Mouse (Mus musculus): ENCODE results near the gene 5730596B20Rik.

5730596B20Rik gene

GRCm38 (mm10) chr6:52177061-52177735 lies at the start of gene 5730596B20Rik:
5730596B20Rik (plus strand) TSS chr6:52177498.
- in situ Hi-C loops (cut with MboI, MseI), result loop anchor here in 1 of 2 experiments (10.0 kb wide), 1 partner anchor 1128 kb away; no protein-coding TSS in a partner anchor

- in situ Hi-C loops (cut with MboI, MseI), result no loop called here
These were observed 39.3 kb upstream of the 5730596B20Rik start for GRCm38 (mm10) chr6:52137841-52138535.

DNA sequence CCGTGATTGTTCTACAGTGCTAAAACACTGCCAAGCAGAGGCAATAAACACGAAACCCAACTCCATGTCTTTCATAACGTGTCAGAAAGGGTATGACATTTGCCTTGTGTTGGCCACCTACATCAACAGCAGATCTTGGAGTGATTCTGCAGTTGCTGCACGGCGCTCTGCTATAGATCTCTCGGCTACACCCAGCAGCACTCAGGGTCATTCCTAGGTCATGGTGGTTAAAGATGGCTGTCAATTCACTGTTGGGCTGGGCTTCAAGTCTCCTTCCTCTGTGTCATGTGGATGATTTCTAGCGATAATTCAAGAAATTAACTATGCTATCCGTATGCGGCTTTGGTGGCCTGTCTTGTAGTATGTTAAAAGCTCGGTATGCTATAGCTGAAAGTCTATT lies 38.7 kb upstream of the 5730596B20Rik start:
- in situ Hi-C loops (cut with MboI, MseI), result no loop called here

- in situ Hi-C loops (cut with MboI, MseI), result no loop called here
These were observed 38.2 kb upstream of the 5730596B20Rik start for GRCm38 (mm10) chr6:52139115-52139514.

DNA sequence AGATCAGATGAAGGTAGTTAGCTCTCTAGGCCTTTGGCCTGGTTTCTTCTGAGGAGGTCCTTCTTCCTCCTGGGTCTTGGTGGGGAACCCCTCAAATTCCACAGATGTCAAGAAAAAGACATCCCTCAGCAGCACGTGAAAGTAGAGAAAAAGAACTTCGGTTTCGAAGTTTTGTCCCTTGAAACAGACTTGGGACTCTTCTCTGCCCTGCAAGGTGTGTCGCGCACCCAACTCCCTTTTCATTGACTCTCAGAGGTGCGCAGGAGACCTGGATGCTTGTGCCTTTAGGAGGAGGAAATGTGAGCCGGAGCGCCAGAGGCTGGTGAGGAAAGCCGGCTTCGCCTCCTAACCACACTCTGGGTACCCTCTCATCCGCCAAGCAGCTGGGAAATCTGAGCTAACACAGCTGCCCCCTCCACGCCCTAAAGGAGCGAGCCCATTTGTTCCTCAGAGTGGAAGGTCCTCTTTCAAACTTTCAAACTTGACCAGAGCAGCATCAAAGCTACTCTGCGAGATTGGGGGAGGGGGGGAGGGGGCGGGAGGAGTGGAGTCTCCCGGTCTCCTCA lies 26.8 kb upstream of the 5730596B20Rik start:
- in situ Hi-C loops (cut with MboI, MseI), result no loop called here

DNA sequence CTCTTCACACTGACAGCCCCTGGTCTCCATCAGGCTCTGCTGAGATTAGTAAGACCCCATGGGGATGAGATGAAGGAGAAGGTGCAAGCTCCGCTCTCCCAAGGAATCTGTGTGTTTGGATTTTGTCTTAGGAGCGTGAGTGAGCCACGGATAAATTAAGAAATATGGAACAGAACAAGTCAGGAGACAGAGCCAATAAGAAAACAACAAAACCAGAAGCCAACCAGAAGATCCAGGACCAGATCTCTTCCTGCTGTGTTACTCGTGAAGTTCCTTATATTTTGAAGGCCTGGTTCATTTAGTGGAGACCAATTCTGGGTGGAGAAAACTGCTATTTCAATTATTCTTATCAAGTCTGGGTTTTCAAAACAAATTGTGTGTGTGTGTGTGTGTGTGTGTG lies 25.7 kb upstream of the 5730596B20Rik start:
- in situ Hi-C loops (cut with MboI, MseI), result no loop called here

GRCm38 (mm10) chr6:52152226-52153193 lies 24.8 kb upstream of the 5730596B20Rik start:
- in situ Hi-C loops (cut with MboI, MseI), result no loop called here

- in situ Hi-C loops (cut with MboI, MseI), result no loop called here
These were observed 24.0 kb upstream of the 5730596B20Rik start for GRCm38 (mm10) chr6:52153270-52153669.

GRCm38 (mm10) chr6:52154044-52154443 lies 23.3 kb upstream of the 5730596B20Rik start:
- in situ Hi-C loops (cut with MboI, MseI), result no loop called here

DNA sequence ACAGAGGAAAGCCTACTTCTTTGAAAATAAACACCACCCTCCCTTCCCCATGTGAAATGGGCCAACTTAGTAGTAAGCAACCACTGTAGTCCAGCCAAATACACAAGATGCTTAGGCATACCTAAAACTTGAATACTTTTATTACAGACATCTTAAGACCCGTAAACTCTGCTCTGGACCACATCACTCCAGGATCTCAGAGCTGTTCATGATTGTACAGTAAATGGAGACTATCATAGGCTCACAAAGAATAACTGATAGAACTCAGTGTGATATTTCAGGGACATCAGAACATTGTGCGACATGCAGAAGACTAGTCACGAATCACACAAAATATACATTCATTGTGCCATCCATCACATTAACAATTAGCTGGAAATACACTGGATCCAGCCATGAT lies 21.8 kb upstream of the 5730596B20Rik start:
- in situ Hi-C loops (cut with MboI, MseI), result no loop called here

GRCm38 (mm10) chr6:52156551-52157200 lies 20.6 kb upstream of the 5730596B20Rik start:
- in situ Hi-C loops (cut with MboI, MseI), result no loop called here

DNA sequence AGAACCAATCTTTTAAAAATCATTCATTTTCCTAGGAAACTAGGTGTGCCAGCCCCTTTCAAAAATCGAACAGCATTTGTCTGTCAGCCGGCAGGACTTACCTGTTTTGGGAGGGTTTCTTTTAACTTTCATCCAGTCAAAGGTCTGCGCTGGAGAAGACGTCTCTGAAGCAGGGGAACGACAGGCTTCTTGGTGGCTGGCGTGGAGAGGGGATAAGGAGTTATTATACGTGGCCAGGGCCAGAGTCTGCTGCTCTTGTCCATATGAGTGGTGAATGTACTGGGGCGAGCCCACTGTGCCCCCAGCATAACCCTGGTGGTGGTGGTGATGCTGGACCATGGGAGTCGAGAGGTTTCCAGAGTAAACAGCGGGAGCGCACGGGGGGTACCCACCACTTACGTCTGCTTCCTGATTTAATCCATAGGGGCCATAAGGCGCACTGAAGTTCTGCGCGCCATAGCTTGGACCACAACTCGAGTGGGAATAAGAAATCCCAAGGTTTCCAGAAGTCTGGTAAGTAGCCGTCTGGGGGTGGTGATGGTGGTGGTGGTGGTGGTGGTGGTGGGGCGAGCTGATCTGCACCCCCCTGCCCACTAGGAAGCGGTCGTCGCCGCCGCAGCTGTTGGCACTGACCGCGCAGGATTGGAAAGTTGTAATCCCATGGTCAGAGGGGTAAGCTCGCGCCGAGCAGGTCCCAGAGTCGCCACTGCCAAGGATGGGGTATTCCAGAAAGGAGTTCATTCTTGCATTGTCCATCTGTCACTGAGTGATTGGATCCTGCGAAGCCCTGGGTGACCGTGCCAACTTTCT lies 19.6 kb upstream of the 5730596B20Rik start:
- in situ Hi-C loops (cut with MboI, MseI), result no loop called here

DNA sequence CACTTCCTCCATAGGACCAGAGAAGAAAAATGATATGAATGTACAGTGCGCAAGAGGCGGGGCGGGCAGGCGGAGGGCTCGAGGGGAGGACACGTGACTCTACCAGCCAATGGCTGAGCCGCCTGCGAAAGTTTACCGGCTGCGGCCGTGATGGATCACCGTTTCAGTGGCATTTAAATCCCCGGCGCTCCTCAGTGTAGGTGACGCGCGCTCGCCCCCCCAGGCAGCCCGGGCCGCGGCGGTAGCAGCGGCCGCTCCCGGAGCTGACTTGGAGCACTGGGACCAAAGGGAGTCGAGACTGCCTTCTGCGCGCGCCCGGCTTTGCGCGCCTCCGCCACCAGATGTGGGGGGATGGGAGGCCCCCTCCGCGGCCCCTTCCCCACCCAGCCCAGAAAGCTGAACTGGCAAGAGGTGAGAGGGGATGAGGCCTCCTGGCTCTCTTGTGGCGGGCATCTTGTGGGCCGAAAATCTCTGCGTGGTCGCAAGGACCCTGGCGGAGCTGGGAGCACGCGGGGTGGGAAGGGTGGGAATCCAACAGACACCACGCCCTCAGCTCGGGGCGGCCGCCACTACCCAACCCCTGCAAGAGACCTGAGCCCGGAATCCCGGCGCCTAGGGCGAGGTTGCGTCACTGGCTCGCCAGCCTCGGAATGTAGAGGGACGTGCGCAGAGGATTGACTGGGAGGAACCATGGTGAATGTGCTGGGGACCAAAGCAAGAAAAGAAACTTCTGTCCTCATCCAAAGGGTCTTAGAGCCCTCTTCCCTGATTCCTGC lies 18.8 kb upstream of the 5730596B20Rik start, which contains the start of gene Hoxa1:
TSS of gene Hoxa1 (minus strand) at position 42 of the 776 bp plus-strand sequence.
- in situ Hi-C loops (cut with MboI, MseI), result no loop called here

DNA sequence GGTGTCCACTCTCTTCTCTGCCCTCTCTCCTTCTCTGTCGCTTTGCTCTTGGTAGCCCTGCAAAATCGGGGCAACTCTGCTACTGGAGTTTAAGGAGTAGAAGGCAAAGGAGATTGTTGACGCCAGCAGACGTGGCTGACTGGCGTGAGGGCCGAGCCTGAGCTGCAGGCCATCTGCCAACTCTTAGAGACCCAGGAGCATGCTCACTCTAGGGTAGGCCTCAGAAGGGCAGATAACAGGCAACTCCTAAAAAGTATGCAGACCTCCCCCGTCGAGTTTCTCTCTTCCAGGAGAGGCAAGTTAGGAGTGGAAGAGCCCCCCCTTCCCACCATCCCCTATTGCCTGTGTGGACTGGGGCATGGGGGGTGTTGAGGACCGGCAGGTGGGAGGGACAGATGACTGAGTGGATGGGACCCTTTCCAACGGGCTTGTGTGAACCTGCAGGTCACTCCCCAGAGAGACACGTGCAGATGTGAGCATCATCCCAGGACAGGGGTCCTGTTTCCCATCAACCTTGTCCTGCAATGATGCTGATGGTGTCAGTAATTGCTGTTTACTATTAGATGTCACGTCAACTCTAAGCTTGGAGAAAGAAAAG lies 18.0 kb upstream of the 5730596B20Rik start:
- in situ Hi-C loops (cut with MboI, MseI), result no loop called here

DNA sequence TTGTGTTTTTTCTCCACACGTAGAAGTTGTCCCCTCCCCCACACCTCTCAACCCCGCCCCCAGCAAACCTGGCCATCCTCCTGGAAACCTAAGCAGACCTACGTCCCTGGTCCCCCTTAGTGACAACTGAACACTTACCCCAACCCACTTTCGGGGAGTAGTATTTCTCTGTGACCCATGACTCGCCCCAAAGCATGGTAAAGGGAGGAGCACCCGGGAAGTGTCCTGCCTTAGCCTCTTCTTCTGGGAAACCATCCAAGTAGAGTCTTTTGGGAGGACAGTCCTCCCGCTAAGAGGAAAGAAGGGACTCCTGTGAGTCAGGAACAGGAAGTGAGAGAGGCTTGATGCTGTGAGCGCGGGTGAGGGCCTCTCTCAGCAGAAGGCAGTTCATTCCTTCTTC lies 17.3 kb upstream of the 5730596B20Rik start:
- in situ Hi-C loops (cut with MboI, MseI), result no loop called here

DNA sequence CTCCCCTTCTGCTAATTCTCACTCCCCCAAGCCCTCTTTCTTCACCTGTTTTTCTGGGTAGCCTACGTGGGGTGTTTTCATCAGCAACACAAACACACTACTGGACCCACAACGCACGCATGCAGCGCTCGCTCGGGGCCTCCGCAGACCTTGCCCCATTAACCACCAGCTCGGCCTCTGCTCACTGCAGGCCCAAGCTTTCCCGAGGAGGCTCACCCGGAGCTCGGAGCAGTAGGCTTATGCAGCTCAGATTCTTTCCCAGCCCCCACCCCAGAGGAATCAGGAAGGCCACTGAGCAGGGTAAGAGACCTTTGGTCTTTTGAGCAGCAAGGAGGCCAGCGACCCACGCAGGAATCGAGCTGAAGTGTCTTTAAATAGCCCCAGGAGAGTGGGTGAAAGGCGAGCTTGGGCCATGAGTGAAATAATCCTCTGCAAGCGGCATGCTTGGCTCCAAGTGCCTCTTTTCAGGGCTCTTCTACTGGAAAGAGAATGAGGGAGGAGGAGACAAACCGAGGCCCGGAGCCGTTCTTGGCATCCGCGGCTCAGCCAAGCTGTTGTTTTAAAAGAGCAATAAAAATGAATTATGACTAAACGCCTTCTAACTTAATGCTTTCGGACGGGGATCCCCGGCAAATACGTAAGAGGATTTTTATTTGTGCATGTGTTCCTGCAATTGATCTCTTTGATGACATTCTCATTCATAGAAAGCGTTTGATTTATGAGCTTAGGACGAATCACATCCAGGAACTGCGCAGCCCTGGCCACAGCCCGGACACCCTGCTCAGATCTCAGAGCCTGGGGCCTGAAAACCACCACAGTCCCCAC lies 16.6 kb upstream of the 5730596B20Rik start:
- in situ Hi-C loops (cut with MboI, MseI), result no loop called here

DNA sequence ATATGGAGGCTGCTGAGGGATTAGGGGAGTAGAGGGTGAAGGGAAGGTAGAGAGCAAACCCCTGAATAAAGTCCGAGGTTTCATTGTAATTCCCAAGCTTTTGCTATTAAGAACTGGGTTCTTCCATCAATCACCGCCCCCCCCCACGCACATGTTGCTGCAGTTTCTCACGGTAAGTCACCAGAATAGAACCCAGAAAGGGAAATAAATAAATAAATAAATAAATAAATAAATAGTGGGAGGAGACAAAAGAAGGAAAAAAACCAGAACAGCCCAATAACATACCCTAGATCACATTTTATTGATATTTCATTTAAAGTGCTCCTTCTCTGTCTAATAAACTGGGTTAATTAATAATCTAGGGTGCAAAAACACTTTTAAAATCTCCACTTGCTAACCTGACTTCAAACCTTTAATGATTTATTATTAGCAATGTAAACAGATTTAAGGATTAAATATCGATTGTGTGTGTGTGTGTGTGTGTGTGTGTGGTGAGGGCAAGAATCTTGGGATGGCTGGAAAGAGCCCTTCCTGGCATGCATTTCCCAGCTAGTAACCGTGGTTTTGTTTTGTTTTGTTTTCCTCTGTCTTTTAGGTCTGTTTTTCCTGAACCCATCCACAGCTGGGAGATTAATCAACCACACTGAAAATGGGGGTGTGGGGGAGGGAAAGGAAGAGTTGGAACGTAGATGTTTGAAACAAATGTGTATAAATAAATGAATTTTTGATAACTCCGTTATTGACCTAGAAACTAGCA lies 15.8 kb upstream of the 5730596B20Rik start:
- in situ Hi-C loops (cut with MboI, MseI), result no loop called here

DNA sequence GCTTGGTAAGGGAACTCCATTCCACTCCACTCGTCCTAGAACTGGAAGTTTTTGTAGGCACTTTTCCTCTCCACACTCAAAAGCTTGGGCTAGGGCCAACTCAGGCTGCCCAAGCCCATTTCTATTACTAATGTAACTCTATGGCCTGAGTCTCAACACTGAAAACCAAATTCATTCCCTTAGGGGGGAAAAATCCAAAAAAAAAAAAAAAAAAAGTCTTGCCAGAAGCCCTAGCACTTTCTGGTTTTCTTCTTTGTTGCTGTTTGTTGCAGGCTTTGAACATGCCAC lies 15.3 kb upstream of the 5730596B20Rik start:
- in situ Hi-C loops (cut with MboI, MseI), result no loop called here
